Mouse (Mus musculus) brown adipose tissue, adult 24 weeks (tissue): ENCODE data around the gene Fam53b. TPM values are rescaled to one million over a fixed set of nuclear protein-coding genes. Genes with fewer than 3 reads are reported as not detected.

Source experiments
- H3K27ac ChIP-seq: fragments of 200-500 bp; replicated peaks from 2 replicates; pipeline ENCODE4 v1.5.1; 2012; ENCODE audit warnings: low read depth, mild to moderate bottlenecking, low read length
- H3K4me1 ChIP-seq: fragments of 200-500 bp; 2 replicates; pipeline ENCODE4 v1.6.1; 2012; ENCODE audit warnings: low read length, mixed read lengths; ENCODE audit not compliant: control insufficient read depth, insufficient read depth, insufficient read length
- H3K4me3 ChIP-seq: fragments of 200-500 bp; 2 replicates; pipeline ENCODE4 v1.5.1; 2012; ENCODE audit warnings: low read depth, mild to moderate bottlenecking, low read length, moderate library complexity; ENCODE audit not compliant: insufficient read depth
- polyA plus RNA-seq: library from polyadenylated mRNA; stranded (reverse); fragments of >200 nt; gene quantifications from 2 replicates; pipeline ENCODE4 v1.2.4, GENCODE M21; 2012; ENCODE audit not compliant: missing spikeins, insufficient read depth, insufficient read length

The Fam53b gene
- polyA plus RNA-seq, 1 experiment: 44.1 TPM

GRCm38 (mm10) chr7:132712956-132713355 lies 100.7 kb downstream of the Fam53b start:
- H3K4me1 ChIP-seq: peaks cover 69% of the 10 kb centered on the region
- H3K4me3 ChIP-seq: no peak overlapping the region
- peak overlapping the region; percentile 98 for H3K27ac ChIP-seq

- Histone ChIP-seq H3K27ac (peak overlapping the region; percentile 35), H3K4me3 (no peak overlapping the region), H3K4me1 (peaks cover 61% of the 10 kb centered on the region)
These were observed 101.5 kb downstream of the Fam53b start for GRCm38 (mm10) chr7:132712044-132712708.

GRCm38 (mm10) chr7:132711579-132711978 lies 102.1 kb downstream of the Fam53b start:
- H3K4me3 ChIP-seq: no peak overlapping the region
- H3K4me1 ChIP-seq: peaks cover 61% of the 10 kb centered on the region
- peak overlapping the region; percentile 35 for H3K27ac ChIP-seq

- no peak overlapping the region for H3K4me3 ChIP-seq
- peaks cover 41% of the 10 kb centered on the region for H3K4me1 ChIP-seq
- H3K27ac ChIP-seq: peak overlapping the region; percentile 80
These were observed 108.6 kb downstream of the Fam53b start for GRCm38 (mm10) chr7:132705130-132705529.

- Histone ChIP-seq H3K4me1 (peaks cover 43% of the 10 kb centered on the region), H3K27ac (peak overlapping the region; percentile 80), H3K4me3 (no peak overlapping the region)
These were observed 109.3 kb downstream of the Fam53b start for GRCm38 (mm10) chr7:132704310-132704875.

GRCm38 (mm10) chr7:132703515-132704309 lies 110.0 kb downstream of the Fam53b start:
- Histone ChIP-seq H3K4me1 (peaks cover 46% of the 10 kb centered on the region), H3K27ac (peak overlapping the region; percentile 80), H3K4me3 (no peak overlapping the region)

GRCm38 (mm10) chr7:132702492-132703070 lies 111.1 kb downstream of the Fam53b start:
- Histone ChIP-seq H3K4me3 (no peak overlapping the region), H3K4me1 (peaks cover 53% of the 10 kb centered on the region), H3K27ac (no peak overlapping the region)

GRCm38 (mm10) chr7:132702024-132702423 lies 111.7 kb downstream of the Fam53b start:
- no peak overlapping the region for H3K27ac ChIP-seq
- H3K4me3 ChIP-seq: no peak overlapping the region
- peaks cover 58% of the 10 kb centered on the region for H3K4me1 ChIP-seq

- H3K4me3 ChIP-seq: no peak overlapping the region
- H3K27ac ChIP-seq: no peak overlapping the region
- peaks cover 62% of the 10 kb centered on the region for H3K4me1 ChIP-seq
These were observed 112.3 kb downstream of the Fam53b start for GRCm38 (mm10) chr7:132701412-132701811.

GRCm38 (mm10) chr7:132700107-132700506 lies 113.6 kb downstream of the Fam53b start:
- peaks cover 54% of the 10 kb centered on the region for H3K4me1 ChIP-seq
- no peak overlapping the region for H3K4me3 ChIP-seq
- peak overlapping the region; percentile 82 for H3K27ac ChIP-seq

GRCm38 (mm10) chr7:132699639-132700038 lies 114.0 kb downstream of the Fam53b start:
- Histone ChIP-seq H3K27ac (peak overlapping the region; percentile 82), H3K4me1 (peaks cover 52% of the 10 kb centered on the region), H3K4me3 (no peak overlapping the region)

- Histone ChIP-seq H3K4me1 (peaks cover 48% of the 10 kb centered on the region), H3K27ac (peak overlapping the region; percentile 82), H3K4me3 (no peak overlapping the region)
These were observed 114.5 kb downstream of the Fam53b start for GRCm38 (mm10) chr7:132699165-132699564.

- Histone ChIP-seq H3K4me1 (peaks cover 44% of the 10 kb centered on the region), H3K27ac (peak overlapping the region; percentile 82), H3K4me3 (no peak overlapping the region)
These were observed 114.9 kb downstream of the Fam53b start for GRCm38 (mm10) chr7:132698737-132699136.

- Histone ChIP-seq H3K4me3 (no peak overlapping the region), H3K27ac (peak overlapping the region; percentile 52), H3K4me1 (peaks cover 40% of the 10 kb centered on the region)
These were observed 116.4 kb downstream of the Fam53b start for GRCm38 (mm10) chr7:132697258-132697796.

GRCm38 (mm10) chr7:132693561-132693960 lies 120.1 kb downstream of the Fam53b start:
- H3K4me1 ChIP-seq: peaks cover 43% of the 10 kb centered on the region
- H3K4me3 ChIP-seq: no peak overlapping the region
- H3K27ac ChIP-seq: no peak overlapping the region
